Mouse (Mus musculus) thymus, postnatal 36 days (tissue): ENCODE data around the gene Atp10a.
A peak's percentile ranks its signal among the peaks of the same experiment; 100 is the strongest.

Experiments used
- DNase-seq, 2 experiments: peaks; one replicate each; pipeline ENCODE4 v3.0.0; 2022; ENCODE audit warnings: mixed read lengths in 2 of 2

Atp10a gene

GRCm38 (mm10) chr7:58690997-58691596 lies 35.1 kb downstream of the Atp10a start:
- DNase-seq = no peak

DNA sequence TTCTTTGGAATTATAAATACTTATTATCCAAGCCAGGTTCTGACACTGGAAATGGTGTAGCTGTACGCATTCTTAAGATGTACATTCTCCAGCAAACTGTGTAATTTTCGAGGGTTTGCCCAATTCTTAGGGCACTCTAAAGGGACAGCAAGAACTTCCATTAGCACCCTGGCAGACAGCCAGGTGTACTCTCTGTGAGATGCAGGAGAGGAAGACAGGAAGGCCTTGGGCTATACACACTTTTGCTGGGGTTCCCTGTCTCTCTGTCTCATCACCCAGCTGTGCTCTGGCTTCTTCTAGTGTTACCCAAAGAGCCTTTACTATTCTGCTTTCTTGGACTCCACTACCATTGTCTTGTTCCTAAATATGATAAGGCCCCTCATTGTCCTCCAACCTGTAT lies 36.7 kb downstream of the Atp10a start:
- peak in 1 of 2 experiments; percentile 39 for DNase-seq

DNA sequence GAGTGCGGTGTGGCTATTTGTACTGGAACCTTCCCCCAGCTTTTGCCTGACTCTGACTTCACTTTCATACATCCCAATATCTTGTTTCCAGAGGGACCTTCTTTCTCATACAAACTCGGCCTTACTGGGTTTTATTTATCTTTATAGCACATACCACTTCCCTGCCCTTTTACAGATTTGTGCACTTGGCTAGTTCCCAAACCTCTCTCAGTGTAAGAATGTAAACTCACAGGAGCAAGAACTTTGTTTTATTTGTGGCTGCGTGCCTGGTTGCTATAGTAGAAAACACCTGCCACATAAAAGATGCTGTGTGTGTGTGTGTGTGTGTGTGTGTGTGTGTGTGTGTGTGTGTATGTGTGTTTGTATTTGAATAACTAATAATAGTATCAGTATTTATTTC lies 37.4 kb downstream of the Atp10a start:
- no peak for DNase-seq

DNA sequence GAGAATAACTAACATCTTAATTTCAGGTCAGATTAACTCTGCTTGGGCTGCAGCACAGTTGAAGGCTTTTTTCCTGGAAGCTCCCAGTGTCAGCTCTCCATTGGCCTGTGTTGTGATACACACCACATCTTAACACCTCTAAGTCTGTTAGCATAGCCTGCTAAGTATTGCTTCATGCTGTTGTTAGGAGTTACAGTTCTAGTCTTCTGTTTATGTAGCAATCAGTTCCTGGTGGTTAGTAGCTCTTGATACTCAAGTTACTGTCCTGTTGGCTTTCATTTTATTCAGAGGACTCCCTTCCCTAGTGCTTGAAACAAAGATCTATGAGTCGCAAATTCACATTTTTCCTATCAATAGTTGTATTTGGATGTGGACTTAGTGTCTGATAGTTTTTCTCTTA lies 39.7 kb downstream of the Atp10a start:
- DNase-seq = no peak

DNA sequence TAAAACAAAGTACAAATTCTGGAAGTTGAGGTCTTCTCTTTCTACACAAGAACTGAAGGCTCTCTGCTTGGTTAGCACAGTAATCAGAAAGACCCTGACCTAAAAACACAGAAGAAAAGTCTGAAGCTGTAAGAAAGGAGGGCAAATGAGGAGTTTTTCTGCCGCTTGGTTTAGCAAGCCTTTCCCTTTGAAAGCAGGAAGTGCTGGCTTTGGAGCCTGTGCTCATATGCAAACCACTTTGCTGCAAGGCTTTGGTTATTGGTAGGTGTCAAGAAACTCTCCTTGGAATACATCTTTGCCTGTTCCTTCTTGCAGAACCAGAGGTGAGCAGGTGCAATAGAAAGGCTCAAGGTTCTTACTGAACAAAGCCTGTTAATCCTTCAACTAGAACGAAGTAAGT lies 41.1 kb downstream of the Atp10a start:
- DNase-seq = peak; percentile 45 to 63

- DNase-seq = peak in 1 of 2 experiments; percentile 29
Measured at GRCm38 (mm10) chr7:58698738-58699442, 42.9 kb downstream of the Atp10a start.

- no peak for DNase-seq
Measured at GRCm38 (mm10) chr7:58701311-58701710, 45.3 kb downstream of the Atp10a start.

DNA sequence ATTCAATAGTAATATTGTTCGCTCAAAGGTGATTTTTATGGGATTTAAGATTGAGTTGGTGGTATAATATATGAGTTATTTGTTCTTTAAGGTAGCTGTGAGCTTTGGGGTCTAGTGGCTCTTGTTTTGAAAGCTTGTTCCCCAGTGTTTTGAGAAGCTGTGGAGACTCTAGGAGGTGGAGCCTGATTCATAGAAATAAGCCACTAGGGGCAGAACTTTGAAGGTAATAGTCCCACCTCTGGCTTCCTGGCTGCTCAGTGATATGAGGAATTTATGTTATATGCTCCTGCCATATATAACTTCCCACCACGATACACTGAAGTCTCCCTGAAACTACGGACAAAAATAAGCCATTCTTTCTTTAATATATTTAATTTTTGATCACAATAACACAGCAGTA lies 49.2 kb downstream of the Atp10a start:
- no peak for DNase-seq

GRCm38 (mm10) chr7:58709306-58709705 lies 53.3 kb downstream of the Atp10a start:
- no peak for DNase-seq

- no peak for DNase-seq
Measured at GRCm38 (mm10) chr7:58710312-58710711, 54.3 kb downstream of the Atp10a start.

- DNase-seq = peak in 1 of 2 experiments; percentile 24
Measured at GRCm38 (mm10) chr7:58711811-58712210, 55.8 kb downstream of the Atp10a start.

DNA sequence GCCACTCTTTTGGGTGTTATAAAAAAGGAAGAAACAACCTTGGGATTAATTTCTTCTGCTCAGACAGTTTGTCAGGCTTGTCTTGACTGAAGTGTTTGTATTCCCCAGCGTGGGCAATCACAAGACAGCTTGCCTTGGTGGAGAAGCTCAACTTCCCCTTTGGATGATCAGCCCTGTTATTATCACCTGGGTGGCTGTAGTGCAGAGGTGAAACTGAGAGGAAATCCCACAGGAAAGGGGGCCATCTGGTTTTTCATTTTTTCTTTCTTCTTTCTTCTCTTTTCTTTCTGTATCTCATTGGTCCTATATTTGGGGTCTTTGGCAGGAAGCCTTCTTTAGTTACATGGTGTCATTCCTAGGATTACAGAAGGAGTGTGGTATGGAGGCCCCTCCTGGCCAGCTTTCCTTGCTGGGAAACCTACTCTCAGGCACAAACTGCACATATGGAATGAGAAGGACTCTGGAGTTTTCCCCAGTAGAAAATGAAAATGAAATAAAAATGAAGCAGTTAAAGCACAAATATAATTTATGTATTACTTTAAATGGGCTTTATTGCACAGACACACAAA lies 59.7 kb downstream of the Atp10a start:
- no peak for DNase-seq

DNA sequence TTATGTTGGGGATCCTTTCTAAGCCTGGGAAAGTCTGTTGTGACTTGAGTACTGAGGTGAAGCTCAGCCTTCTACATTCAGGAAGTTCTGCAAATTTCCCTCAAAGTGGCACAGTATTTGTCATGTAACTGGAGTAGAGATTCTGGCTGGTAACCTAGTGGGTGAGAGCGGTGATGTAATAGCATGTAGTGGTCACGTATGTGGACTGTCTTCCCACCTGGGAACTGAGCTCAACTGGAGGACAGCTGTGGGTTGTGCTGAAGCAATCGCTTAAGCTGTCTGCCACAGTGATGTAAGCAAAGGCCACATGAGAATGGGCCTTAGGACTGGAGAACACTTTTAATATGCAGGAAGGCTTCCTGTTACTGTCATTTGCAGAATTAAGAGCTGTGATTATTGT lies 60.7 kb downstream of the Atp10a start:
- no peak for DNase-seq

GRCm38 (mm10) chr7:58718556-58718955 lies 62.6 kb downstream of the Atp10a start:
- DNase-seq = no peak

DNA sequence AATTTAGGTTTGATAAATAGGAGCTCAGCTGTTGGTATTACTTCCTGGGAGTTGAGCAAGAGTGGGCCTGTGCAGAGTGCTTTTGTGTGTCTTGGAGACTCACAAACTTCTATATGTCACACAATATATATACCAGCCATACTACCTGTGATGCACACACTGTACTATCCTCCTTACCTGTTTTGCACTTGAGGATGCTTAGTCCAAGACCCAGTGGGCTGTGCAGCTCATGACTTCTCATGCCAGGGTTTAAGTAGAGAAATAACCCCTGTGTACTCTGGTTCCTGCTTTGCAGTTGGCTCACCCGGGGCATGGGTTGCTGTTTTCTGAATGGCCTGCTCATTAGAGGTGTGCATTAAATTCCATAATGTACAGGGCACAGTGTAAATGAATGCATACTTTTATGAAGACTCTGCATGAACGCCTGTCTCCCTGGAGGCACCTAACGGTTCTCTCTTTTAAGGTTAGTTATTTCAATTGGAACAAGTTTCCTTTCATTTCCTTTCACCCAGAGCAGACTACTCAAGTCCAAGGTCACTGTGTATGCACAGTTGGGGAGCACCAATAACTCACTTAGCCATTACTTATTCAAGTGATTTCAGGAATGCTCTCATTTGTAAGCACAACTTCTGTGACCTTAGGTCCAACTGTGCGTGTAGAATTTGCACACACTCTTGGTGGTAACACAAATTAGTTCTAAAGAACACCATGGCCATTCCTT lies 63.4 kb downstream of the Atp10a start:
- no peak for DNase-seq

DNA sequence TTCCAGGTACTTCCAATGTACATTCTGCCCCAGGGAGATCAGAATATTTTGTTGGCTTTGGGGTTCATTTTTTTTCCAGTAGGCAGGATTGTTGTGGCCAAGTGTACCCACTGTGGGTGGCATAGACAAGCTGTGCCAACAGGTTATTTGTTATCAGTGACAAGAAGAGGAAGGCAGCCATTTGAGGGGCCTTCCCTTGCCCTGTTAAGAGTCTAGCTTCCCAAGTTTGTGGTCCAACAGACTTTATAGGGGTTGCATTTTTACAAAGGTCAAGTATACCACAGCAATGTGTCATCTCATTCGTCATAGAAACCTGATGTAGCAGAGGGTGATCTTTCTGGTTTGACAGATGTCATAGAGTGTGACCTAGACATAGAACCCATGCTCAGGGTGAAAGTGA lies 66.3 kb downstream of the Atp10a start:
- no peak for DNase-seq

DNA sequence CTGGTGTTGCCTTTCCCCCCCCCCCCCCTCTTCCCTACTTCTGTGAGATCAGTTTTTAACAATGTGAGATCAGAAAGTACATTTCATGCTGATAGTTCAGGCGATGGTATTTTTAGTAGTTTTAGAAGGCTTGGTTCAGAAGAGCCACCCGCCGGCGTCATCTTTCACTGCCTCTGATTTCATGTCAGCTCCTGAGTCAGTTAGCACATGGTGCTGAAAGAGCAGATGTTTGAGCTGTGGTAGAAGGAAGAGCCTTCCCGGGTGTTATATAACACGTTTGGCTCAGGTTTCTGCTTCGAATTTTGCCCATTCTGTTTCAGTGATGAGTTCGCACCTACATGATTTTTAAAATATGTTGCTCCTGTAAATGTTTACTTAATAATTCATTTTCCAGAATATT lies 74.2 kb downstream of the Atp10a start:
- DNase-seq = peak; percentile 51 to 64

DNA sequence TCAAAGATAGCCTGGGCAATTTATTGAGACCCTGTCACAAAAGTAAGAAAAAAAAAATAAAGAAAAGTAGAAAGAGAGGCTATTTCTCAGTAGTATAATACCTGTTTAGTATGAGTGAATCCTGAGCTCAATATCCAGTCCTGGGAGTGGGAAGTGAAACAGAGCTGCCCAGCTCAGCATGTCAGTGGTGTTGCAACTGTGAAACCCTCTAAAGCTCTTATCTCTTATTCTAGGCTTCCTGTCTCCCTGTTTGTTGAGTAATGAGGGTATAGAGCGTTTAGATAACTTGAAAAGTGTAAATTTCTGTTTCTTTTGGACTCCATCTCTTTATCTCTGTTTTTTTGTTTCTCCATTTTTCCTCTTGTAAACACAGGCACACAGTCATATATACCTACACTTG lies 74.9 kb downstream of the Atp10a start:
- DNase-seq = no peak

- peak in 1 of 2 experiments; percentile 18 for DNase-seq
Measured at GRCm38 (mm10) chr7:58732406-58732805, 76.4 kb downstream of the Atp10a start.

DNA sequence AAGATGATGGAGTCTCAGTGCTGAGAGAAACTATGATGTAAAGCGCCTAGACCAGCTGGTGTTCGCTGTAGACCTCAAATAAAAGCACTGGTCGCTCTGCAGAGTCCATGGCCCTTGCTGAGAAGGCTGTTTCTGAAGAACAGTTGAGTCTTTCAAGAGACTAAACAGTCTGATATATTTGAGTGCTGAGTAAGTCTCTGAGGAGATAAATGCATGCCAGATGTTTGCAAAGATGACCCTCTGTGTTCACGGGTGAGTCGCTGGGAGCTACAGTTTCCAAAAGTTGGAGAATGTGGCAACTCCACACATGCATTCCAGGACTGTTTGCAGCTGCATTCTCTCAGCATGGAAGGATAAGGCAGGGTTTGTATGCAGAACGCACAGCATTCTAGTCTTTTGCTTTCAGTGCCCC lies 77.5 kb downstream of the Atp10a start:
- DNase-seq = no peak

- no peak for DNase-seq
Measured at GRCm38 (mm10) chr7:58736841-58737547, 81.0 kb downstream of the Atp10a start.

DNA sequence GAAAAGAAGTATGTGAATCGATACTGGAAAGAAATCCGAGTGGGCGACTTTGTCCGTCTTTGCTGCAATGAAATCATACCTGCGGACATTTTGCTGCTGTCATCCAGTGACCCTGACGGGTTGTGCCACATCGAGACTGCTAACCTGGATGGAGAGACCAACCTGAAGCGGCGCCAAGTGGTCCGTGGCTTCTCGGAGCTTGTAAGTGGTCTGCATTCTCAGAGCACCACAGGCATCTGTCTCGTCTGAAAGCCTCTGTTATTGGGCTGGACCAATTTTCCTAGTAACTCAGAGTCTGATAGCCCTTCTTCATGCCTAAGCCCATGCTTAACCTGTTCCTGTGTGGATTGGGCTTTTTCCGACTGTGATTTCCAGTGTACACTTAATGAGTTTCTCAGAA lies 84.2 kb downstream of the Atp10a start:
- no peak for DNase-seq

DNA sequence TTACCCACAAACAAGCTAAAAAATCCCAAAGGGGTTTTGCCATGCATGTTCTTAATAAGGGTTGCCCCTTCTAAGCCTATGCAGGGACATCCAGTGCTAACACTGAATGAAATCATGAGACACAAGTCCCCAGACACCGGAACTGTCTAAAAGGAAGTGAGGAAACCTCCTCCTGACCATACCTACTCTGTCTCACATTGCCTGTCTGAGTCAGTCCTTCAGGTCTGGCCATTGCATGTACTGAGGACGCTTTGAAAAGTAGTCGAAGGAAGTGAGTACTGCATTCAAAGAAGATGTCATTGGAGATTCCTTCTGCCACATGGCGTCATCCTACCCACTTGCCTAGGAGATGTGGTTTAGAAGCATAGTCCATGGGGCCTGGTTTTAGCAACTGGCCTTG lies 84.9 kb downstream of the Atp10a start:
- DNase-seq = no peak
